Mouse (Mus musculus) activated CD4-positive, CD25-positive, alpha-beta regulatory T cell, adult 4 months (primary cell): ENCODE measurements around the gene Itpr3. TPM values are rescaled to one million over a fixed set of nuclear protein-coding genes. Genes with fewer than 3 reads are reported as not detected.

Experiments
- ATAC-seq: one replicate; pipeline ENCODE4 v1.8.0; 2017
- polyA plus RNA-seq, 2 experiments: library from polyadenylated mRNA; unstranded; fragments of 100-300 nt; shearing (Covaris generic); gene quantifications; one replicate each; pipeline ENCODE4 v1.2.1; 2017

Gene Itpr3
- polyA plus RNA-seq, 2 experiments from 2014 or later: 5.8 to 6.4 TPM

DNA sequence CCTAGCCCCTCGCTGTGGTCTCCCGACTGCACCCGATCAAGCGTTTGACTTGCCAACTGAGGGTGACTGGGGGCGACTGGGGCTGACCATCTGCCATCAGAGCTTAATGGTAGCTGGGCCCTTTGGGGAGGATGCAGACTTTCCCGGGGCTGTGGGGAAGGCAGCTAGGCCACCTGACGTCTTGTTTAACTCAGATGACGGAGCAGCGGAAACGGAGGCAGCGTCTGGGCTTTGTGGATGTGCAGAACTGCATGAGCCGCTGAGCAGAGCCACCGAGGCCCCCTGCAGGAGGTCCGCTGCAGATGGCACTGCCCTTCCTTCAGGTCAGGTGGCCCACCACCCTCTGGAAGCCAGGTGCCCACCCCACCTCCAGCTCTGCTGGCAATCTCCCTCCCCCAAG lies 64.2 kb downstream of the Itpr3 start:
- ATAC-seq: no peak

DNA sequence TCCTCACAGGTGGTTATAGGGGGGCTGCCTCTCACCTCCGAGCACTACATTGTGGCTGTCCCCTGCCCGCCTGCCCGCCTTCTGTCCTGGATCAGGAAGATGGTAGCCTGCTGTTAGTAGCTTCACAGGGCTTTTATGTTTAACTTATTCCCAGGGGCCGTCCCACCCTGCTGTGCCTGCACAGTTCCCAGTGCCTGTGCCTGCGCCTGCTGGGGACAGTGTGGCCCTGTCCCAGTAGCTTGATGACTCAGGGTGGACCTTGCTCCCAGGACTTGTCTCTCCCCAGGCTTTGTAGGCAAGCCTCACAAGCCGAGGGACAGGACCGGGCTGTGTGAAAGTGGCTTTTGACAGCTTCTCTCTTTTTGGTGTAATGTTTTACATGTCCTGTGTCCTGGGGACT lies 64.7 kb downstream of the Itpr3 start:
- ATAC-seq: no peak

DNA sequence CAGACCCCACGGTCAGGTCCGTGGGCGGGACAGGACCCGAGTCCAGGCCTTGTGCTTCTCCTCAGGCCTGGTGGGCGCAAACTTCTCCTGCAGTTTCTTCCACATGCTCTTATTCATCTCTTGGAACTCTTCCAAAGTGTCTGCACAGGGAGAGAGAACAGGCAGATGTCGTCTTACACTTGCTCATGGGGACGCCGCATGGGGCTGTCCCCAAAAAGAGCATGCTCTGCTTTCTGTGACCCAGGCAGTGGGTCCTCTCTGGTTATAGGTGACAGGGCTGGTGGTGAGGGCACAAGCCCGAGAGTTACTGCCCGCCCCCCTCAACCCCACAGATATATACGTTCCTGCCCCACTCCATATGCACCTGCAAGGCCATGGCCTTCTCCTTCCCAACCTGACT lies 65.6 kb downstream of the Itpr3 start:
- no peak for ATAC-seq

DNA sequence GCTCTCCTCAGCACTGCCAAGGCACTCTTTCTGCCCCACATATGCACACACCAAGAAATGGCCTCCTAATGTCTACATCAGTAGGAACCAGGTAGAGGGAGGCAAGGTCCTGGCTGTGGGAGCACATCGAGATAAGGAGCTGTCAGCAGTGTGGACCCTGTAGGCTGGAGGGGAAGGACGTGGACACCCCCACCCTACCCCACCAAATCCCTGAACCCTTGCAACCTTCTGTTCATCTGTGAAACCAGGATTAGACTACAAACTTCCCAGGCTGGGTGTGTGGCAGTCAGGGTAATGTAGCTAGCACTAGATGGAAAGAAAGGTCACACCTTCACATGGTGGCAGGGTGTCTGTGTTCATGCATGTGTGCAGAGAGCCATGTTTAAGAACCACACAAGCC lies 66.0 kb downstream of the Itpr3 start:
- ATAC-seq: no peak

DNA sequence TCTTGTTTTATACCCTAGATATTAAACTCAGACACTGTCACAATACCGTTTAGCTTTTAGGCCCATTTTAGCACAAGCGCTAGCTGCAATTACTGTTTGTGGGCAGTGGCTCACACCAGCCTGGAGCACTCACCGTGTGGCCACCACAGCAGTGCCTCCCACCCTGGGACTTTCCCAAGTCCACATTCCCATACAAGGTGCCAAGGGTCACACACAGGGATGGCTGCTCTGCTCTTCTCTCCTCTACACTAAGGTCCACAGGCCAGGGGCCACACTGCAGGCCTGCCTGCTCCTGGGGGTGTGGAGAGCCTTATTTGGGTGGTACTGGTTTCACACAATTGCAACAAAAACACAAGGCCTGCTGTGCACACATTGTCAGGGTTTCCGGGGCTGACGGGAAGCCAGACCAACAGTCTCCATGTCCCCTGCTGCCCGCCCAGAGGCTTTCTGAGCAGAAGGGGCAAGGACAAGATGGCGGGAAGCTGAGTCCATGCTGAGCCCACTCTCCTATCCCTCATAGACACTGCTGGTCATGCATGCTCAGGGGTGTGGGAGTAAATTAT lies 66.8 kb downstream of the Itpr3 start:
- ATAC-seq: no peak

DNA sequence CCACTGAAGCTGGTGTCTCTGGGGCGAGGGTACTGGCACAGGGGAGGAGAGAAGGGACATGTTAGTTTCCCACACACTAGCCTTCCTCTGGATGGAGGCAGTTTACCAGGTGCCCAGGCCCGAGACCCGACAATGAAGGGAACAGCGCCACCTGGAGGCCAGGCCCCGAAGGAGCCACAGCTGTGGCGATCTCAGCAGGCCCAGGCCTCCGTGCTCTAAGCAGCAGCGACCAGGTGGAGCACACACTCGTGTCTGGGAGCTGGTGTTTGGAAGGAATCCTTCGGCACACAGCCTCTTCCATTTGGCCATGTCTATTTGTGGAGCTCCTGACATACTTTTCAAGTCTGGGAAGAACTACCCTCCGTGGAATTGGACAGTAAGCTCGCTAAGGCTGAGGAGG lies 68.1 kb downstream of the Itpr3 start:
- ATAC-seq: peak; percentile 40

DNA sequence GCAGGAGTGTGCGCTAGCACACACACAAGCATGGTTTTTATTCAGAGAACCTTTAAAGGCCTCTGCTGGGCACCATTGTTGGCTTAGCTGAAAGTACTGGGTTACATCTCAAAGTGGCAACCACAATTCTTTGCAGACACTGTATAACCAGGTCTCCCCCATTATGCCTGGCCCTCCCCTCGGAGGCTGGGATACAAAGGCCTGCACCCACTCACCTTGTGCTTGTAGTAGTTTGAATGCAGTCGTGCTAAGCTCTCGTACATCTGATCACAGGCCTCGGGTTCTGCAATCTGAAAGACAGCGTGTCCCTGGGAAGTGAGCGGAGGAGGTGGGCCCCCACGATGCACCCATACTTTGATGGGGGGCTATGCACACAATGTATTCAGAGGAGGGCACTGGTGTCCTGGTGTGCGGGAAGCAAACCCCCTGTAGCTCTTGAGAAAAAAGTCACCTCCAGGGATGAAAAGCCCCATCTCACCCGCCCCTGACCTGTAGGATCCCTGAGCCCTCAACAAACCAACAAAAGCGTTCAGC lies 68.6 kb downstream of the Itpr3 start:
- ATAC-seq: no peak

DNA sequence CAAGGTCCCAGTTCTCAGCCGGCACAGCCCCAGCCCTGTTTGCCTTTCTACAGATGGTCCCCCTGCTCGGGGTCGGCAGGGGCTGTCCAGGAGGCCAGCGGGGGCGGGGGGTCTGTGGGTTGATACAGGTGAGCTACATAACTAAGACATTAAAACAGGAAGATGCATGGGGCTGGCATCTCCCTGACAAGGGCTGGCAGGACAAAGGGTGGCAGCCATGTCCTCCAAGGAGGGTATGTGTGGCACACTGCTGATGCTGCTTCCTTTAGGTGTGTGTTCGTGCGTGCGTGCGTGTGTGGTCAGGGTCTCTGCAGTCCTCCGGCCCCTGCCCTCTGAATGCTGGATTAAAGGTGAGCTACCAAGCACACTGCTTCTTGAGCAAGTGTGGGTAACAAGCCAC lies 69.9 kb downstream of the Itpr3 start:
- ATAC-seq: no peak

DNA sequence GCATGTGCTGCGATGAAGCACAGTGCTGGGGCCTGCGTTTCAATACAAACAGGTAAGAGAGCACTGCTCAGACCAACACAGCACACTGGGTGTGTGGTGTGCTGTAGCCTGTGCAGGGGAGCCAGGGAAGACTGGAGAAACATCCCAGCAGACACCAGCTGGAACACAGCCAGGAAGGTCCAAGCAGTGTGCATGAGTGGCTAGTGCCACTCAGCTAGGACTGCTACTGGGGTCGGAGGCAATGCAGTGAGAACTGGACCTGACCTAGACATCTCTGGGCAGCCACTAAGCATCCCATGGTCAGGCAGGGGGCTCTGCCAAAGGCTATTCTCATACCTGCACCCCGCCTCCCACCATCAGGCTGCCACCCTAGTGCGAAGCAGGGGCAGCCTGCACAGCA lies 71.1 kb downstream of the Itpr3 start:
- no peak for ATAC-seq

DNA sequence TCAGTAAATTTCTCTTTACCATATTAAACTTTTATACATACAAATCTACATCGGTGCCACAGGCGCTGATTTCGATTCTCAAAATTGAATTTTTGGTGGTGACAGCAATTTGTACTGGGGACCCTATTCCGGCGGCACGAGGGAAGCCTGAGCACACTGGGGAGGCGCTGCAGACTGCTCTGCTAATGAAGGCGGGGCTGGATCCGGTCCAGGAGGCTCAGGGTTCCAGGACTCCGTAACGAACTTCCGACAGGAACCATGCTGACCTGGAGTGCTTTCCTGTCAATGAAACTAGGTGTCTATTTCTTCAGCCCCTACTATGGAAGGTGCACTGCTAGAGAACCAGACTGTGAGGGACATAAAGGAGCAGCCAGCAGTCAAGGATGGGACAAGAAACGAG lies 72.2 kb downstream of the Itpr3 start:
- no peak for ATAC-seq

DNA sequence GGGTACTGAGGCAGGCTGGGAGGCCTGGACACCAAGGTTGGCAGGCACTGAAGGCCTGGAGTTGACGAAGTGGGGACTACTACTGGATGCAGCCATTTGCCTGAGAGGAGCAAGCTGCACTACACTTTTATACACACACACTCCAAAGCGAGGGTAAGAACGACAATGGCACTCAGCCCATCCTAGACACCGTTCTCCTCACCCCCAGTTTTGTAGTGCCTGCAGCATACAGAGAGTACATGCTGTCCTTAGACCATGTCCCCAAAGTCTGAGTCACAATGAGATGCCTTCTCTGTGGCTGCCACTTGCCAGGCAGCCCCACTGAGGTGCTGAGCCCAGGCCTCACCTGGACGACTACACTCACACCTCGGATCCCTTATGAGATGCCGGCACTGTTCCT lies 72.7 kb downstream of the Itpr3 start:
- no peak for ATAC-seq

DNA sequence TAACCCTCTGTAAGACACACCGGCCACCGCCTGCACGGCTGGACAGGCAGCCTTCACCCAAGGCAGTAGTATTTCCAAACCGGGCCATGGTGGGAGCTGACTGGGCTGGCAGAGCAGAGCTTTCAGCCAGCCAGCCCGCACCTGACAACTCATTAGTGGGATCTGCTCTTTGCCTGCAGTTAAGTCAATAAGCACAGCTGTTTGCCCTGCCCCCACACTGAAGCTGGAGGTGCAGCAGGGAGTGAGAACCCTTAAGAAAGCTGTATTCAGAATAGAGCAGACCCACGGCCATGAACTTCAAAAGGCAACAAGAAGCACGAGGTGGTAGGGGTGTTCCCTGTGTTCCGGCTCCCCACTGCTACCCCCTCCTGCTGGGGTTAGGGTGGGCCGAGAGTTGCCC lies 73.1 kb downstream of the Itpr3 start:
- no peak for ATAC-seq

DNA sequence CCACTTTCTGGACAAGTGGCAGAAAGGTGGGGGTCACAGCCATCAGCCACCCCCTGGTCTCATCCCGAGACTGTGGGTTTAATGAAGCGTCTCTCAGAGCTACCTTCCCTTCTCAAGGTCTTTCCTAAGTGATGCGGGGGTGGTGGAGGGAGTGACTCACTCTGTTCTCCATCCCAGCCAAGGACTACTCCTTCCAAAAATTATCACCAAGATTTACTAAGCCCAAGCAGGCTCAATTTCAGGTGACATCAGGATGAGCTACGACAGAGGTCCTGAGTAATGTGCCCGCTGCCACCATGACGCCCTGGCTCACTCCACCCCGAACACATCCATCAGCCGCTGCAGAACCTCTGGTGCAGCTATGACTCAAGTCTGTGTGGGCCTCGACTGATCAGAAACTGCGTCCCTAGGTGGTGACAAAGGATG lies 74.1 kb downstream of the Itpr3 start:
- ATAC-seq: no peak

DNA sequence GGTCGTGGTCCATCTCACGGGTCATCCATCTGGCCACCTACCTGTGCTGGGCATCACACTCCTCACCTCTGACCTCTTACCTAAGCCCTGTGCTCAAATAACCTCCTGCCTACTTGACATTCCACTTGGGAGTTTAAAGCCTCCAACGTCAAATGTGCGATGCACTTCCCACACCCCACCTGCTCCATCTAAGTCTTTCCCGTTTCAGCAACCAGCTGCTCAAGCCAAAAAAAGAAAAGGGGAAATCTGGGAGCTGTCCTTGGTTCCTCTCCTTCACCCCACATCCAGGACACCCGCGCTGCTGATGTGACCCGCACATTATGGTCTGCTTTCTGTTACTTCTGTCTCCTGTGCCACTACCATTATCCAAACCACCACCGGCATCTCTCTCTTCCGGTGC lies 75.1 kb downstream of the Itpr3 start:
- ATAC-seq: no peak

DNA sequence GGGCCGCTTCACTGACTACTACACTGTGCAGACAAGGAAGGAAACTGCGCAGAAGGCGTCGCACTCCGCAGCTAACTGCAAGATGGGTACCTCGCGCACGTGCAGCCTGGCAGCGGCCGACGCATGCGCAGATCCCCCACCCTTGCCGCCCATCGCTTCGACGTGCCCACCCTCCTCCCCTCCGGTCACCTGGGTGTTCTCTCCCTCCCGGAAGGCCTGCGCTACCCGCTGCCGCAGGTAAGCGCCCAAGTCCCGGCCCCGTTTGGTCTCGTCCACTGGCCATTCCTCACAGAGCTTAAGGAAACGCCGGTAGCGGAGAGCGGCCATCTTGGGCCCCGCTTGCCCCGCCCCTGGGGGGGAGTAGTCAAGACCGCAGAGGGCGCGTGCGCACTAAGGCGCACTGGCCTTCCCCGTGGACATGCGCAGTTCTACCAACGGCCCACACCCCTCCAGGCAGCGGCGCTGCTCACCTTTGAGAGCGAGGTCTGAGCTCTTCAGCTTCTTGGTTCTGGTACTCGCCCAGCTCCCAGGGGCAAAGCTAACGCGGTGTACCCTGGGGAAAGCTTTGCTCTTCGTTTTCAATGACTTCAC lies 76.5 kb downstream of the Itpr3 start, which contains the start of gene Uqcc2:
TSS of gene Uqcc2 (minus strand) at position 366 of the 591 bp plus-strand sequence.
- ATAC-seq: peak; percentile 86

DNA sequence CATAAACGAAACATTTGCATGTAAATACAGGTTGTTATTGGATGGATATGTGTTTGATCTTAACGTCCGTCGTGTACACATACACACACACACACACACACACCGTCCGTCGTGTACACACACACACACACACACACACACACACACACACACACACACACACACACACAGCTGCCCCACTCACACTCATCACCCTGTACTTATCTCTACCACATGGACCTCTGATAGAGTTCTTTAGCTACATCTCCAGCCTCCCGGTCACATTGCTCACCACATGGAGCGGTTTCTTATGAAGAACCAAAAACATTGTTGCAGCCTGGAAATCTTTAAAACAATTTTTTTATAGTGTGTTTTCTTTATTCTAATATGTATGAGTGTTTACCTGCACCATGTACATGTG lies 77.1 kb downstream of the Itpr3 start:
- ATAC-seq: peak; percentile 26

DNA sequence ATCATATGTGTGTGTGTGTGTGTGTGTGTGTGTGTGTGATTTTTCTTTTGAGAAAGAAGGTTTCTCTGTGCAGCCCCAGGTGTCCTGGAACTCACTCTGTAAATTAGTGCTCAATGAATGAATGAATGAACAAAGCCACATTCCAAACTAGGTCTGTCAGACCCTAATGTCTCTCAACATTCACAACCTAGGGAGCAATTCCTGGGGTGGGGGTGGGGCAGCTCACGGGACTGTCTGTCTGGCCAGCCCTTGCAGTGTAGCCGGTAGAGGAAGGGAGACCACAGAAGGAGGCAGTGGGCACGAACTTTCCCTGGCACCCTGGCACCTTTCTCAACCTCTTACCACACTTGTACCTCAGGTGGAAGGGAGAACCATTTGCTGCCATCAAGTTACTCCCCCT lies 77.6 kb downstream of the Itpr3 start:
- no peak for ATAC-seq

DNA sequence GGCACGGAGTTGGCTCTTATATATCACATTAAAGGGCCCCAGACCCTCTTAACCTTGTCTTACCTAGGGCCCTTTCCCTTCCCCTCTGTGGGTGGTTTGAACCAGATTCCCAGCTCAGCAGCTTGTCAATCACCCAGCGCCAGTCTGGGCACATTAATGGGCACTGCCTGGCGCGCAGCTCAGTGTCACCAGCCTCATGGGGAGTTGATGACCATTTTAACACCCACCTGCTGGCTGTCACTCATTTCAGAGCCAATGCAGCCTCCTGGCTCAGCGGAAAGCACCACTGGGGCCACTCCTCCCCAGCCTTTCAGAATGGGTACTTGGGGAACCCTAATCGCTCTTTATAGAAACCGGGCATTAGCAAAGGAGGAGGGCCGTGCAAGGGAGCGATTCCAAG lies 81.3 kb downstream of the Itpr3 start:
- ATAC-seq: no peak

DNA sequence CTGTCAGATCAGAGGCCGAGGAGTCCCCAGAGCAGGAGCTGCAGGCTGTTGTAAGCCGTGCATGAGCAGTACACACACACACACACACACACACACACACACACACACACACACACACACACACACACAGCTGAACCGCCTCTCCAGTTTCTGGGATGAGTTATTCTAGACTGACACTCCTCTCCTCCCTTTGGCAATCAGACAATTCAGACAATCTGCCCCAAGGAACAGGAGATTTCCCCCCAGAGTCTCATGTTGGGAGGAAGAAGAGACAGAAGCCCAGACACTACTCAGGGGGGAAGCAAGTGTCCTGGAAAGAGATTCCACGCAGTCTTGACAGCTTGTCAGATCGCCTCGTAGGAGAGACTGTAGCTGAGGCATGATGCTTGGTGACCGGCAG lies 82.2 kb downstream of the Itpr3 start:
- ATAC-seq: no peak

DNA sequence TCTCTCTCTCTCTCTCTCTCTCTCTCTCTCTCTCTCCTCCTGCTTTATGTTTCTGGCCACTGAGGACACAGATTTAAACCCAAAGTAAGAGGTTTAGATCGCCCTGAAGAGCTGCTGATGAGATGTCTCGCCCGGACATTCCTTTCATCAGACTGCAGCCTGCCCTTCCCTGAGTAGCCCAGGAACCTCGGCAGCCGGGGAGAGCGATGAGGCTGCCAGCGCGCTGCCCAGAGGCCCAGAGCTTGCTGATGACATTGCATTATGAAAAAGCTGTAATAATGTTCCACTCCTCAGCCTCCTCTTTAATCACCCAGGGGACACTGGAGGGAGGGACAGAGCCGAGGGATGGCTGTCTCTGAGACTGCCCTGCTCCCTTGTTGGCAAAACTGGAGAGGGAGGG lies 83.2 kb downstream of the Itpr3 start:
- no peak for ATAC-seq

DNA sequence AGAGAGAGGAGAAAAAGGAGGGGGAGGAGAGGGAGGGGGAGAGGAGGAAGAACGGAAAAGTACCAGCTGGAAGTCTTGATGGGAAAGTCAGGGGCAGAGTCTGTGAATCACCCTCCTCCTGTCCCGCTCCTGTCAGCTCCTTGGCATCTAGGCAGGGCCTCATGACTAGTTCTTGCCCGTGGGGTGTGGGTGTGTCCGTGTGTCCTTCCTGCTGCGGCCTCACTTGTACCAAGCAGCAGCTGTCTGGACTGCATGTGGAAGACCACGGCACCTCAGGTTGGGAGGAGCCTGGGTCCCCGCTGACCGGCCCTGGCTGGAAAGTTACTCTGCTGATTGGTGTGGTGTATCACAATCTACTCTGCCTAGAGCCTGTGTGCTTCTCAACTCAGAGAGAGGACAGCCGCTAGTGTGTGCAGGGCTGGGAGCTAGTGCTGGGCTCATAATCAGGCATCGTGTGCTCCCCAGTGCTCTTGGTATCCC lies 84.9 kb downstream of the Itpr3 start:
- no peak for ATAC-seq

DNA sequence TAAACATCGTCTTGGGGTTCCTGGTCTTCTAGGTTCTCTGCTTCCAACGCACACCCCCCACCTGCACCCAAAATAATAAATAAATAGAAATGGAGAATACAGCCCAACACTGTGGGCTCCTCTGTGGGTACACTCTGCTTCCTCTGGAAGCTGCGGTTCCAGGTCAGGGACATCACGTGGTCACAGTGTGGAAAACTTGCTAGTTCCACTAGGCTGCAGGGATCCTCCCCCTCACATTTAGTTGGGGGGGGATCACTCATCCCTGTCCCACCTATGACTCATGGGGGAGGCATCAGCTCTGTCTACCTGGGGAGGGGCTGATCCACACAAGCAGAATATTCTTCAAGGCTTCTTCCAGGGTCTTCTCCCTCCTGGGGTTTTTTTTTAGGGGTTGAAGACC lies 87.0 kb downstream of the Itpr3 start:
- ATAC-seq: no peak

DNA sequence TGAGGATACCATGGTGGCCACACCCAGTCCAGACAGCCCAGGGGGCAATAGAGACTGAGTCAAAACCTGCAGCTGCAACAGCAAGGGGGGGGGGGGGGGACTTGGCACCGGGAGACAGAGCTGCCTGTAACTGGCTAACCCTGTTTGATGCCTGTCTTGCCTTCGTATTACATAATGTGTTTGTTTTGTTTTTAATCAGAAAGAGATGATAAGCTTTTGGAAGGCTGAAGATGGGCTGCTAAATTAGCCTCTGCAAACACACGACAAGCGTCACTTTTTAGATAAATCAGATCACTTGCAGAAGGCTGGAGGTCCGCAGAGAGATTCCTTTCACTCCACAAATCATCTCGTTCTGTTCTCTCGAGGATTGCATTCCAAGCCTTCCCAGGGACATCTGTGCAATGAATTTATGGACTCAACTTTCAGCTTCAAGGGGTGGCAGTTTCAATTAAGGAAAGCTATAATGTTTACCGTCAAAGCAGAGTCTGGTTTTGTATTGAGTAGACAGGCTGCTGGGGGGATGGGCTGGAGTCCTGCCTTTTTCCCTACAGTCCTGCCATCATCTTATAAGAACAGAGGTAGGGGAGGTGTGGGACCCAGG lies 89.3 kb downstream of the Itpr3 start:
- ATAC-seq: no peak

DNA sequence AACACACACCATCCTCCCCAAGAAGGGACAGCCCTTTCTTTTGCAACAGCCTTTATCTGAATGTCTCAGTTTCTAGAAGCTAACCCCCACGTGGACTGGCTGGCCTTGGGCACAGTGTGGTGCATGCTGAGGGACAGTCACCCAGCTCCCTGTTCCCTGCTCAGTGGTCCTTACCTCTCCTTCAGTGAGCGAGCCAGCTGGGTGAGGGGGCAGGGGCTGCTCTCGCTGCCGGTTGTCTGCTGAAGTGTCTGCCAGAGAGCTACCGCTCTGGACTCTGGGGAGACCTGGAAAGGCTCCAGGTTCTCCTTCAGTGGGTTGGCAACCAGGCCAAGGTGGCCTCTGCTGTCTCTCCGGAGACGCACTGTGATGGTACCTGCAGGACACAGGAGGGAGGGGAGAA lies 93.8 kb downstream of the Itpr3 start:
- no peak for ATAC-seq
